Mouse (Mus musculus): ENCODE results near the gene 1700010I14Rik. TPM values are rescaled to one million over a fixed set of nuclear protein-coding genes. Genes with fewer than 3 reads are reported as not detected.

The 1700010I14Rik gene
- under 1 TPM; 0.25 to 0.26 TPM for total RNA-seq (2021)
- long read RNA-seq, experiment 1, result 0 reads
- long read RNA-seq, experiment 2, result 0 reads

- peak; percentile 56 for TF ChIP-seq CTCF (IDR thresholded peaks at IDR 0.05)
Measured at GRCm38 (mm10) chr17:8988119-8988807, at the start of gene 1700010I14Rik. Gene 1700010I14Rik, plus strand, starts transcription at chr17:8988333.

DNA sequence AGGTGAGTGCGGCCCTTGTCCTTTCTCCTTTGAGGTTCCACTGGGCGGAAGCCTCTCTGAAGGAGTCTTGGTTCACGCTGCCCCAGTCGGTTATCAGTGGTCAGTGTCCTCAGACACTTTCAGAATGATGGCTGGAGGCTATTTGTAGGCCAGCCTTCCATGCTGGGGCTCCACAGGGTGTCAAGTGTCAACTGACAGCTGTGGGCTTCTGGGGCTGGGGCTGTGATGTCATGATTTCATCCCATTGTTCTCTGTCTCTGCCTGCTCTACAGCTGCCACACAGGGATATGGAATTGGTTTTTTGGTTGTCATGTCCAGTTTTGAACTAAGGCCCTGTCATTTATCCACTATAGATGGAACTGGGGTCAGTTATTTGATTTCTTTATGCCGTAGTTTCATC lies 36.5 kb upstream of the 1700010I14Rik start:
- intact Hi-C loops (cut with DNase I), result no loop called here
- Histone ChIP-seq H3K27ac (no peak overlapping the region), H3K4me3 (no peak overlapping the region)
- no peak for DNase-seq
- TF ChIP-seq CTCF (IDR thresholded peaks at IDR 0.05), result no peak

More at GRCm38 (mm10) chr17:8988119-8988807, at the start of gene 1700010I14Rik:
- DNase-seq, result peak; percentile 82
- intact Hi-C loops (cut with DNase I), result no loop called here
- H3K27ac ChIP-seq, result peak within 1 kb of the TSS; percentile 38
- peak within 1 kb of the TSS; percentile 69 for H3K4me3 ChIP-seq

- intact Hi-C loops (cut with DNase I), result no loop called here
- DNase-seq, result no peak
- H3K27ac ChIP-seq, result no peak overlapping the region
- H3K4me3 ChIP-seq, result no peak overlapping the region
- TF ChIP-seq CTCF (IDR thresholded peaks at IDR 0.05), result no peak
Measured at GRCm38 (mm10) chr17:8952951-8953350, 35.2 kb upstream of the 1700010I14Rik start.

DNA sequence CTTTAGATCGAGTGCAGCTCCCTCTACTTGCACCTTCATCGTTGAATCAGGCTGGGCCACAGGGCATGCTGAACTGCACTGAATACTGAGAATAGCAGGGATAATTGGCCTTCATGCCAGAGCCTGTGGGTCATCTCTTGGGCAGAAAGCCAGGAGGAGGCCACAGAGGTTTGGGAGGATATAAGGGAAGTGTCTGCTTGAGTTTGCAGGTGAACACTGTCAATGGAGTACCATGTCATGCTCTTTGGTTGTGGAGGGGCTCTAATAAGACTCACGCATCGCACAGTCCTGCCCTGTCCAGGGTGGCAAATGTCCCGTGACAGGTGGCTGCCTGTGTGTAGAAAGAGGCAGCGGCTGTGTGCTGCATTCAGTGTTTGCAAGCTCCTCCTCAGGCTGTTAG lies 30.0 kb upstream of the 1700010I14Rik start:
- intact Hi-C loops (cut with DNase I), result no loop called here
- DNase-seq, result no peak
- TF ChIP-seq CTCF (IDR thresholded peaks at IDR 0.05), result no peak

GRCm38 (mm10) chr17:8960386-8960785 lies 27.7 kb upstream of the 1700010I14Rik start:
- DNase-seq, result no peak
- Histone ChIP-seq H3K27ac (no peak overlapping the region), H3K4me3 (no peak overlapping the region)
- intact Hi-C loops (cut with DNase I), result no loop called here
- TF ChIP-seq CTCF (IDR thresholded peaks at IDR 0.05), result no peak

More for the DNA sequence above, 30.0 kb upstream of the 1700010I14Rik start:
- H3K27ac ChIP-seq, result no peak overlapping the region
- H3K4me3 ChIP-seq, result no peak overlapping the region

DNA sequence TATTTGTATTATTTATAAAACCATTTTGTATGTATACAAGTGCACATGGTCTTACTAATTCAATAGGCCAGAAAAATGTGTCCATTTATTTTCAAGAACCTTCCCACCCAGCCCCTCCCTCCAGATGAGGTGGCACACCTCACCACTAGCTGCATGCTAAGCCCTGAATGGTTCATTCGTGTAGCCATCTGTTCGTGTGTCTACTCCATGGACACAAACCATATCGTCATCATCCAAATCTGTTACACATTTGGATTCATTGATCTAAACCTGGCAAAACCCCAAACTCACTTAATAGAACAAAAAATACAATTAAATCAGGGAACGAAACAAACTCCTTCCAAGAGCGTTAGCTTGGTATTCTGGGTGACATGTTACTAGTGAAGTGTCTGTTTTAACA lies 27.0 kb upstream of the 1700010I14Rik start:
- Histone ChIP-seq H3K27ac (no peak overlapping the region), H3K4me3 (no peak overlapping the region)
- no peak for DNase-seq
- TF ChIP-seq CTCF (IDR thresholded peaks at IDR 0.05), result no peak
- intact Hi-C loops (cut with DNase I), result no loop called here

- no peak for DNase-seq
- Histone ChIP-seq H3K4me3 (no peak overlapping the region), H3K27ac (no peak overlapping the region)
- intact Hi-C loops (cut with DNase I), result no loop called here
- TF ChIP-seq CTCF (IDR thresholded peaks at IDR 0.05), result no peak
Measured at GRCm38 (mm10) chr17:8961644-8962043, 26.5 kb upstream of the 1700010I14Rik start.

DNA sequence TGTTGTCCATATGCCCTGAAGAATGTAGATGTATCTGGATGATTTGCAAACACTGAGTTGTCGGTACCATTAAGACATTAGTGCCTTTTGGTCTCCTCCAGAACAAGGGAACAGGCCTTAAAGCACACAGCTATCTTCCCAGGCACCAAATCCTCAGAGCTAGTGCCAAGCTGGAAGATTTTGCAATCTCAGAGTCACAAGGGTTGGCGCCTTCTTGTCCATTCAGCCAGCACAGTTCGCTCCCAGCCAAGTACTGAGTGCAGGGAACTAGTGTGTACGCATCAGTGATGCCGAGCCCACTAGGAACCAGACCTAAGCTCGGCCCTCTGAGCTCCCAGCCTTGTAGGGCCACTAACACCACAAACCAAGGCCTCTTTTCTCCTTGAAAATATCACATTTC lies 23.0 kb upstream of the 1700010I14Rik start:
- peak; percentile 44 for DNase-seq
- no peak overlapping the region for H3K4me3 ChIP-seq
- intact Hi-C loops (cut with DNase I), result no loop called here
- no peak overlapping the region for H3K27ac ChIP-seq
- TF ChIP-seq CTCF (IDR thresholded peaks at IDR 0.05), result no peak

- no peak for DNase-seq
- intact Hi-C loops (cut with DNase I), result no loop called here
- no peak for TF ChIP-seq CTCF (IDR thresholded peaks at IDR 0.05)
- H3K27ac ChIP-seq, result no peak overlapping the region
- H3K4me3 ChIP-seq, result no peak overlapping the region
Measured at GRCm38 (mm10) chr17:8972152-8972854, 15.8 kb upstream of the 1700010I14Rik start.

DNA sequence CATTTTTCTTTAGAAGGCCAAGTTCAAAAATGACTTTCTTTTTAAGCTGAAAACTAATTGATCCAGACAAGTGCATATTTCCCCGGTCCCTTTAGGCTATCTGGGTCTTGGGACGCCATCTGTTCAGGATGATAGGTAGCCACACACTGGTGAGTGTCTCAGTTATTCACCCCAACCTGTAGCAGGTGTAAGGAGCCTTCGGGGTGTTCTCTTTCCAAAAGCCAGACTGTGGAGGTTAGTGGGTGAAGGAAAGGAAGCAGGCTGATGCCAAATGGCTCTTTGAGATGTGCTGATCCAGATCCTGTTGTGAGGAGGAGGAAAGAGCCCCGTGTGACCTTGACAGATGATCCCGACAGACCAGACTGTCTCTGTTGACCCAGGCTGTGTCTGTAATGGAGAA lies 14.8 kb upstream of the 1700010I14Rik start:
- Histone ChIP-seq H3K27ac (no peak overlapping the region), H3K4me3 (no peak overlapping the region)
- DNase-seq, result no peak
- no peak for TF ChIP-seq CTCF (IDR thresholded peaks at IDR 0.05)
- intact Hi-C loops (cut with DNase I), result no loop called here

DNA sequence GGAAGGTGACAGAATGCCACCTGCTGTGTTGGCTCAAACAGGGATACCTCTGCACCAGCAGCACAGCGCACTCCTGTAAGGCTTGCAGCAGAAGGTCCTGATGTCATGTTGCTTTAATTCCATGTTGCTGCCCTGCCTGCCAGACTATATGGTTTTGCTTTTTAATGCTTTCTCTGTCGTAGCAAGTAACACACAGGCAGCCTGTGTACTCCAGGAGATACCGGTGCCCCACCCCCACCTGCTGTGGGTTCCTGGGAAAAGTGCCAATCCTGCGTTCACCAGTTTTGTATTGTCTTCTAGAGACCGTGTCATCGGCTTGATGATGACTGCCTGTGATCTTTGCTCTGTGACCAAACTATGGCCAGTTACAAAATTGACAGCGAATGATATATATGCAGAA lies 13.7 kb upstream of the 1700010I14Rik start:
- Histone ChIP-seq H3K4me3 (no peak overlapping the region), H3K27ac (no peak overlapping the region)
- intact Hi-C loops (cut with DNase I), result no loop called here
- DNase-seq, result no peak
- TF ChIP-seq CTCF (IDR thresholded peaks at IDR 0.05), result no peak

DNA sequence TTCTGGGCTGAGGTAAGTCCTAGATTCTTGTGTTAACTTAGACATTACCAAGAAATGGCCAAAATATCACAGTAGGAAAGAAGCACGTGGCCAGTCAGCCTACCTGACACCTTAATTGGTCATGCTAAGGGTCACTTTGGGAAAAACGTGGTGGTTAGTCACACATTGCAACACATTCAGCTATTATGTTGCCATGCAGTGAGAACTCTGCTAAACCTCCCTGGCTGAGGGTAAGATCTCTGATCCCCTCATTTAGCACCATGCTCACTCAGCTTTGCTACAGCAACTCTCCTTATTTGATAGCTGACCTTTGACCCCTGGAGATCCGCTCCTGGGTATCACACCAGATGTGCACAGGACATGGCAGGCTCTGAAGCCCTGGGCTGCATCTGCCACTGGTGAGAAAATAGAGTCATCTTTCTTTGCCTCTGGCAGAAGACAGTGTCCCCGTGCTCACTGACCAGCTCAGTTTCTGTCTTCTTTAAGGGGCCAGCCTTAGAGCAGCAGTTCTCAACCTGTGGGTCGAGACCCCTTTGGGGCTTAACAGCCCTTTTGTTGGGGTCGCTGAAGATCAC lies 13.2 kb upstream of the 1700010I14Rik start:
- Histone ChIP-seq H3K27ac (no peak overlapping the region), H3K4me3 (no peak overlapping the region)
- TF ChIP-seq CTCF (IDR thresholded peaks at IDR 0.05), result no peak
- DNase-seq, result no peak
- intact Hi-C loops (cut with DNase I), result no loop called here

- TF ChIP-seq CTCF (IDR thresholded peaks at IDR 0.05), result no peak
- Histone ChIP-seq H3K4me3 (no peak overlapping the region), H3K27ac (no peak overlapping the region)
- intact Hi-C loops (cut with DNase I), result no loop called here
- no peak for DNase-seq
Measured at GRCm38 (mm10) chr17:8976745-8977144, 11.4 kb upstream of the 1700010I14Rik start.
